Mouse (Mus musculus): ENCODE measurements around the gene Kcnq1. TPM values are rescaled to one million over a fixed set of nuclear protein-coding genes. Genes with fewer than 3 reads are reported as not detected.

Kcnq1 gene
- polyA plus RNA-seq, 1 experiment from 2014 or later, result 0.73 TPM

DNA sequence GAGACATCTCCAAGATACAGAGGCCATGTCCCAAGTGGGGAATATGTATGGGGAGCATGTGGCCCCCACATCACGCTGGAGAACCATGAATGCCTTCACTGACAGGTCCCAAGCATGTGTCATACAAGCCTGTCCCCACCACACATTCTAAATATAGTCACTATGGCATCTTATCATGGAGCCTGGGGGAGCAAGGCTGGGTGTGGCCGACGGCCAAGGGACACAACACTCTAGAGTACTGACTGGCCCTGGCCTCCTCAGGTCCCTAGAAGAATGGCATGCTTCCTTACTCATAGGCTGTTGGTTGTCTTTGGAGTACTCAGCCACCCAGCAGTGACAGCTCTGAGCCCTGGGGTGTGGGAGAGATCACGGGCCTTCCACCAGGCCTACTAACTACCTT is 33.8 kb downstream of the Kcnq1 start:
- Histone ChIP-seq H3K27me3 (no peaks in the 10 kb centered on the region), H3K9ac (no peak overlapping the region), H3K9me3 (no peaks in the 10 kb centered on the region), H3K27ac (no peak overlapping the region), H3K4me1 (no peaks in the 10 kb centered on the region), H3K4me2 (replicated peaks) (no peak overlapping the region), H3K36me3 (no peaks in the 10 kb centered on the region), H3K4me3 (no peak overlapping the region)
- WGBS, result 85% methylated on average over 4 of the region's 4 CpGs
- no peak for ATAC-seq (ENCODE audit: insufficient number of reproducible peaks, insufficient read depth, low FRiP score, low TSS enrichment)

GRCm38 (mm10) chr7:143142680-143143079 is 36.5 kb downstream of the Kcnq1 start:
- no peaks in the 10 kb centered on the region for H3K4me1 ChIP-seq
- 96% methylated on average over 2 of the region's 2 CpGs for WGBS
- H3K4me2 ChIP-seq (replicated peaks), result no peak overlapping the region
- no peak overlapping the region for H3K27ac ChIP-seq
- H3K9me3 ChIP-seq, result no peaks in the 10 kb centered on the region
- H3K9ac ChIP-seq, result no peak overlapping the region
- no peaks in the 10 kb centered on the region for H3K27me3 ChIP-seq
- H3K4me3 ChIP-seq, result no peak overlapping the region
- no peak for ATAC-seq (ENCODE audit: insufficient number of reproducible peaks, insufficient read depth, low FRiP score, low TSS enrichment)
- H3K36me3 ChIP-seq, result no peaks in the 10 kb centered on the region

GRCm38 (mm10) chr7:143147015-143147414 is 40.9 kb downstream of the Kcnq1 start:
- Histone ChIP-seq H3K4me3 (no peak overlapping the region), H3K27ac (no peak overlapping the region), H3K36me3 (no peaks in the 10 kb centered on the region), H3K4me2 (replicated peaks) (no peak overlapping the region), H3K9ac (no peak overlapping the region), H3K4me1 (no peaks in the 10 kb centered on the region), H3K27me3 (no peaks in the 10 kb centered on the region), H3K9me3 (no peaks in the 10 kb centered on the region)
- no peak for ATAC-seq (ENCODE audit: insufficient number of reproducible peaks, insufficient read depth, low FRiP score, low TSS enrichment)
- WGBS, result 74% methylated on average over 5 of the region's 5 CpGs

GRCm38 (mm10) chr7:143151171-143151570 is 45.0 kb downstream of the Kcnq1 start:
- no peaks in the 10 kb centered on the region for H3K9me3 ChIP-seq
- peaks cover 16% of the 10 kb centered on the region for H3K4me1 ChIP-seq
- H3K27ac ChIP-seq, result no peak overlapping the region
- no peak overlapping the region for H3K4me3 ChIP-seq
- 15% methylated on average over 2 of the region's 2 CpGs for WGBS
- no peaks in the 10 kb centered on the region for H3K36me3 ChIP-seq
- no peak for ATAC-seq (ENCODE audit: insufficient number of reproducible peaks, insufficient read depth, low FRiP score, low TSS enrichment)
- H3K9ac ChIP-seq, result no peak overlapping the region
- no peak overlapping the region for H3K4me2 ChIP-seq (replicated peaks)
- H3K27me3 ChIP-seq, result no peaks in the 10 kb centered on the region

DNA sequence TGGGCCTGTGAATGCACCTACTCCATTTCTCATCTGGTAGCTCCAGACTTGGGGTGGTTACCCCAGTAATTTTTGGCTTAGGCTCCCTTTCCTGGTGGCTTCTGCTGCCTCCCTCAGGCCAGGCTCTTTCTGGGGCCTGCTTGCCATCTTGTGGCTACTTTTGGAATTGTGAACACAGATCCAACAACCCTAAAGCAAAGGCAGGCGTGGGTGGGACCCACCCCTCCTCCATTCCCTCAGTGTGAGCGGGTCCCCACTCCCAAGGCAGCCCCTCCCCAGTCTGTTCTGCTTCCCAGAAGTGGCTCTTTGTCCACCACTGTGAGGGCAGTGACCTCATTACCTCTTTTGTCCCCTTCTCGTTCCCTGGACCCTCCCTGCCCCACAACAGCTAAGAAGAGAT is 46.2 kb downstream of the Kcnq1 start:
- Histone ChIP-seq H3K4me3 (no peak overlapping the region), H3K9ac (no peak overlapping the region), H3K4me2 (replicated peaks) (no peak overlapping the region), H3K4me1 (peaks cover 16% of the 10 kb centered on the region), H3K27ac (no peak overlapping the region), H3K27me3 (no peaks in the 10 kb centered on the region), H3K9me3 (no peaks in the 10 kb centered on the region), H3K36me3 (no peaks in the 10 kb centered on the region)
- 27% methylated on average over 3 of the region's 3 CpGs for WGBS
- no peak for ATAC-seq (ENCODE audit: insufficient number of reproducible peaks, insufficient read depth, low FRiP score, low TSS enrichment)

GRCm38 (mm10) chr7:143153915-143154373 is 47.8 kb downstream of the Kcnq1 start:
- Histone ChIP-seq H3K4me1 (peaks cover 19% of the 10 kb centered on the region), H3K27ac (peak overlapping the region; percentile 90), H3K4me3 (no peak overlapping the region), H3K9me3 (no peaks in the 10 kb centered on the region), H3K27me3 (no peaks in the 10 kb centered on the region), H3K36me3 (no peaks in the 10 kb centered on the region), H3K9ac (peak overlapping the region; percentile 40), H3K4me2 (replicated peaks) (peak overlapping the region; percentile 44)
- ATAC-seq (ENCODE audit: insufficient number of reproducible peaks, insufficient read depth, low FRiP score, low TSS enrichment), result peak; percentile 80; the same call in 1 of the 2 replicates
- WGBS, result 3% methylated on average over 18 of the region's 18 CpGs

GRCm38 (mm10) chr7:143154458-143154871 is 48.3 kb downstream of the Kcnq1 start:
- H3K4me3 ChIP-seq, result no peak overlapping the region

DNA sequence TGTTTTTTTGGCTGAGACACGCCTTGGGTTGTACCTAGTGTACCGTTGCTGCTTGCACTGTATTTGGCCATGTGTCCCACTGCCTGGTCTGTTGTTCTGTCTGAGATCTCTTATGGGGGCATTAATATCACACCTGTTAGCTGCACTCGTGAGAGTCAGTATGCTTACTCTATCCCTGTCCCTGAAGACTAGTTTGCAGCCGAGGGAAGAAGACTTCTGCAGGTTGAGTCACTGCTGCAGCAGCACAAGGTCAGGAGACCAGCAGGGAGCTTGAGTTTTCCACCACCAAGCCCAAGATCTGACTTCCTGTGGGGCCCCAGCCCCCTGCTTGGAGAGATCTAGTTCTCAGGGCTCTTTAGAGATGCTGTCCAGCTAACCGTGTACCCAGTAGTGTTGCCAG is 49.1 kb downstream of the Kcnq1 start:
- H3K4me2 ChIP-seq (replicated peaks), result no peak overlapping the region
- no peak for ATAC-seq (ENCODE audit: insufficient number of reproducible peaks, insufficient read depth, low FRiP score, low TSS enrichment)

More at GRCm38 (mm10) chr7:143154458-143154871, 48.3 kb downstream of the Kcnq1 start:
- Histone ChIP-seq H3K36me3 (no peaks in the 10 kb centered on the region), H3K27me3 (no peaks in the 10 kb centered on the region), H3K4me1 (peaks cover 24% of the 10 kb centered on the region), H3K9me3 (no peaks in the 10 kb centered on the region), H3K27ac (peak overlapping the region; percentile 90), H3K9ac (peak overlapping the region; percentile 40; the same call in 1 of the 2 replicates), H3K4me2 (replicated peaks) (peak overlapping the region; percentile 44)
- 14% methylated on average over 19 of the region's 19 CpGs for WGBS
- peak; percentile 67; the same call in 1 of the 2 replicates for ATAC-seq (ENCODE audit: insufficient number of reproducible peaks, insufficient read depth, low FRiP score, low TSS enrichment)

GRCm38 (mm10) chr7:143158690-143159425 is 52.7 kb downstream of the Kcnq1 start:
- Histone ChIP-seq H3K27ac (no peak overlapping the region), H3K4me3 (no peak overlapping the region), H3K9me3 (no peaks in the 10 kb centered on the region), H3K27me3 (no peaks in the 10 kb centered on the region), H3K9ac (no peak overlapping the region), H3K4me2 (replicated peaks) (no peak overlapping the region), H3K36me3 (no peaks in the 10 kb centered on the region), H3K4me1 (peaks cover 30% of the 10 kb centered on the region)
- 71% methylated on average over 14 of the region's 14 CpGs for WGBS
- peak; percentile 6; the same call in 1 of the 2 replicates for ATAC-seq (ENCODE audit: insufficient number of reproducible peaks, insufficient read depth, low FRiP score, low TSS enrichment)

More for the DNA sequence above, 49.1 kb downstream of the Kcnq1 start:
- Histone ChIP-seq H3K9ac (no peak overlapping the region), H3K9me3 (no peaks in the 10 kb centered on the region), H3K27ac (peak overlapping the region; percentile 90), H3K27me3 (no peaks in the 10 kb centered on the region), H3K36me3 (no peaks in the 10 kb centered on the region), H3K4me3 (no peak overlapping the region), H3K4me1 (peaks cover 30% of the 10 kb centered on the region)
- WGBS, result 54% methylated on average over 5 of the region's 5 CpGs

GRCm38 (mm10) chr7:143159446-143159845 is 53.3 kb downstream of the Kcnq1 start:
- no peaks in the 10 kb centered on the region for H3K27me3 ChIP-seq

GRCm38 (mm10) chr7:143160057-143160456 is 53.9 kb downstream of the Kcnq1 start:
- H3K9ac ChIP-seq, result no peak overlapping the region
- WGBS, result 71% methylated on average over 5 of the region's 5 CpGs

More at GRCm38 (mm10) chr7:143159446-143159845, 53.3 kb downstream of the Kcnq1 start:
- Histone ChIP-seq H3K27ac (no peak overlapping the region), H3K9me3 (no peaks in the 10 kb centered on the region), H3K36me3 (no peaks in the 10 kb centered on the region), H3K4me2 (replicated peaks) (no peak overlapping the region), H3K4me1 (peaks cover 24% of the 10 kb centered on the region), H3K4me3 (no peak overlapping the region), H3K9ac (no peak overlapping the region)
- 43% methylated on average over 11 of the region's 11 CpGs for WGBS
- peak; percentile 42; the same call in 1 of the 2 replicates for ATAC-seq (ENCODE audit: insufficient number of reproducible peaks, insufficient read depth, low FRiP score, low TSS enrichment)

GRCm38 (mm10) chr7:143162051-143162450 is 55.9 kb downstream of the Kcnq1 start:
- Histone ChIP-seq H3K4me2 (replicated peaks) (no peak overlapping the region), H3K36me3 (no peaks in the 10 kb centered on the region), H3K9ac (no peak overlapping the region), H3K9me3 (no peaks in the 10 kb centered on the region), H3K27me3 (no peaks in the 10 kb centered on the region), H3K4me3 (no peak overlapping the region), H3K27ac (no peak overlapping the region), H3K4me1 (peaks cover 20% of the 10 kb centered on the region; the same call in 1 of the 2 replicates)
- 73% methylated on average over 3 of the region's 3 CpGs for WGBS
- no peak for ATAC-seq (ENCODE audit: insufficient number of reproducible peaks, insufficient read depth, low FRiP score, low TSS enrichment)

More at GRCm38 (mm10) chr7:143160057-143160456, 53.9 kb downstream of the Kcnq1 start:
- Histone ChIP-seq H3K27ac (no peak overlapping the region), H3K27me3 (no peaks in the 10 kb centered on the region), H3K4me1 (peaks cover 18% of the 10 kb centered on the region), H3K9me3 (no peaks in the 10 kb centered on the region), H3K4me2 (replicated peaks) (no peak overlapping the region), H3K36me3 (no peaks in the 10 kb centered on the region), H3K4me3 (no peak overlapping the region)
- no peak for ATAC-seq (ENCODE audit: insufficient number of reproducible peaks, insufficient read depth, low FRiP score, low TSS enrichment)

All from embryonic facial prominence, embryonic 12.5 days (tissue).